8 mouse cellular contexts compared by ENCODE assay signal in genomic region chr1:95667435-95668252, GRCm38 (mm10). TPM values are rescaled to one million over a fixed set of nuclear protein-coding genes. Genes with fewer than 3 reads are reported as not detected.
DNase-seq lines count a peak whose midpoint lies in the region; ATAC-seq and TF ChIP-seq lines count a peak whose summit lies in the region.

TSS of gene St8sia4 (minus strand) at chr1:95667571.

- peaks cover 22% of the 10 kb centered on the region for H3K4me1 ChIP-seq in forebrain, embryonic 15.5 days
- 0 out of 2 replicates have a peak, but pooled peaks cover 8% of the 10 kb centered on the region for H3K4me1 ChIP-seq in neural tube, embryonic 14.5 days (ENCODE audit: control insufficient read depth, insufficient read depth, low read length)
- H3K4me1 ChIP-seq in testis, adult 2 months (ENCODE audit: control insufficient read depth, insufficient read depth, low read length), result peaks cover 6% of the 10 kb centered on the region; the same call in 1 of the 2 replicates

- H3K4me2 ChIP-seq in forebrain, embryonic 15.5 days (replicated peaks), result peak within 1 kb of the TSS; percentile 92
- H3K4me2 ChIP-seq in neural tube, embryonic 14.5 days (ENCODE audit: low read depth, low read length), result peak within 1 kb of the TSS; percentile 79

- under 1% methylated on average over 52 of the region's 52 CpGs for WGBS in forebrain, embryonic 15.5 days
- under 1% methylated on average over 52 of the region's 52 CpGs for WGBS in neural tube, embryonic 14.5 days

- DNase-seq in CD8-positive naive resting alpha-beta T cell, adult 2 months (ENCODE audit: low read depth in 2 of 2, low spot score in 2 of 2), result peak; percentile 92 to 94
- DNase-seq in cerebellum, adult 11 months, result peak; percentile 14
- peak; percentile 75 for DNase-seq in heart, postnatal 25 days (ENCODE audit: low spot score)
- peak; percentile 87 to 93 for DNase-seq in layer of hippocampus, adult 18-20 months (ENCODE audit: low spot score in 2 of 2)
- peak; percentile 85 to 86 for DNase-seq in lung, adult 18-20 months

- no peaks in the 10 kb centered on the region for H3K9me3 ChIP-seq in forebrain, embryonic 15.5 days
- H3K9me3 ChIP-seq in neural tube, embryonic 14.5 days (ENCODE audit: control insufficient read depth, low read length), result no peaks in the 10 kb centered on the region

- TF ChIP-seq POLR2A in testis, adult 2 months (IDR thresholded peaks at IDR 0.05; ENCODE audit: control insufficient read depth, low read depth, low read length), result no peak

- no peaks in the 10 kb centered on the region for H3K27me3 ChIP-seq in forebrain, embryonic 15.5 days
- no peaks in the 10 kb centered on the region for H3K27me3 ChIP-seq in neural tube, embryonic 14.5 days (ENCODE audit: control insufficient read depth, insufficient read depth, low read length)
- H3K27me3 ChIP-seq in testis, adult 2 months (ENCODE audit: control insufficient read depth, insufficient read depth, low read length), result no peaks in the 10 kb centered on the region

- no peak for TF ChIP-seq CTCF in testis, adult 2 months (IDR thresholded peaks at IDR 0.05; ENCODE audit: control insufficient read depth, insufficient read depth, insufficient replicate concordance, low read depth, low read length)

- peak; percentile 98 for ATAC-seq in forebrain, embryonic 15.5 days (replicated peaks)
- ATAC-seq in neural tube, embryonic 14.5 days (ENCODE audit: low read depth), result peak; percentile 98

- H3K4me3 ChIP-seq in forebrain, embryonic 15.5 days, result peak within 1 kb of the TSS; percentile 90
- peak within 1 kb of the TSS; percentile 65 for H3K4me3 ChIP-seq in neural tube, embryonic 14.5 days (ENCODE audit: low read depth, low read length)
- H3K4me3 ChIP-seq in testis, adult 2 months (ENCODE audit: control insufficient read depth, low read depth, low read length), result peak within 1 kb of the TSS; percentile 30

- intact Hi-C loops in heart, postnatal 25 days (cut with DNase I), result loop anchor here (5.0 kb wide), 4 partner anchors 95 to 350 kb away; no protein-coding TSS in a partner anchor

- no peaks in the 10 kb centered on the region for H3K36me3 ChIP-seq in forebrain, embryonic 15.5 days
- H3K36me3 ChIP-seq in neural tube, embryonic 14.5 days (ENCODE audit: control insufficient read depth, insufficient read depth, low read length), result no peaks in the 10 kb centered on the region
- H3K36me3 ChIP-seq in testis, adult 2 months (ENCODE audit: control insufficient read depth, insufficient read depth, low read length), result no peaks in the 10 kb centered on the region

- peak within 1 kb of the TSS; percentile 93 for H3K27ac ChIP-seq in forebrain, embryonic 15.5 days (replicated peaks)
- peak within 1 kb of the TSS; percentile 82 for H3K27ac ChIP-seq in neural tube, embryonic 14.5 days (ENCODE audit: low read depth, low read length)
- H3K27ac ChIP-seq in testis, adult 2 months (ENCODE audit: control insufficient read depth, insufficient read depth, low read depth, low read length), result no peak within 1 kb of the TSS

- peak within 1 kb of the TSS; percentile 89 for H3K9ac ChIP-seq in forebrain, embryonic 15.5 days (replicated peaks)
- peak within 1 kb of the TSS; percentile 79 for H3K9ac ChIP-seq in neural tube, embryonic 14.5 days (replicated peaks; ENCODE audit: low read depth, low read length)

RNA-seq across cellular contexts. Expression of gene St8sia4, which starts in this region (rescaled TPM):
- 32.0 and 34.1 TPM in 2 replicates for polyA plus RNA-seq in forebrain, embryonic 15.5 days (2015; fragmentation: Nextera tagmentation; extraction: Ambion mirVana)
- 10 to 100 TPM in 1 of 2 experiments, 1 to 10 TPM in 1; 8.1 to 10.0 TPM for total RNA-seq in heart, postnatal 25 days (2021)
- total RNA-seq in layer of hippocampus, adult 18-20 months (2021), result 10 to 100 TPM; 10.1 to 11.5 TPM
- polyA plus RNA-seq in neural tube, embryonic 14.5 days (2014; fragmentation: Nextera tagmentation; extraction: Ambion mirVana), result 50.1 and 53.5 TPM in 2 replicates
- 0.04 and 0.06 TPM in 2 replicates for polyA plus RNA-seq in testis, adult 2 months (2012; rRNA removed)

Comparison
In these comparisons a context has a peak if more than half of its experiments do, and no peak if none do; other contexts are left out.
1. RNA of gene St8sia4 (polyA plus RNA-seq): 50.1 to 53.5 TPM in neural tube, embryonic 14.5 days and 32.0 to 34.1 TPM in forebrain, embryonic 15.5 days; 0.04 to 0.06 TPM in testis, adult 2 months; every median in the first group is over 10 times any median in the second.
2. DNase-seq: peak in every context shown above with its lines; median percentile 93 in CD8-positive naive resting alpha-beta T cell, adult 2 months; 90 in layer of hippocampus, adult 18-20 months; 86 in lung, adult 18-20 months; 75 in heart, postnatal 25 days; 14 in cerebellum, adult 11 months.
3. H3K4me3 ChIP-seq: peak in every context shown above with its lines; median percentile 90 in forebrain, embryonic 15.5 days; 65 in neural tube, embryonic 14.5 days; 30 in testis, adult 2 months.